Mouse (Mus musculus): Measurements from ENCODE around the gene Nek6. TPM values are rescaled to one million over a fixed set of nuclear protein-coding genes. Genes with fewer than 3 reads are reported as not detected.

Nek6 gene
- polyA plus RNA-seq, 1 experiment from 2014 or later = 56.8 TPM

- H3K4me2 ChIP-seq (ENCODE audit: low read length) = no peak overlapping the region
- H3K27ac ChIP-seq (ENCODE audit: low read length) = no peak overlapping the region
- no peak for ATAC-seq
These were observed 29.7 kb downstream of the Nek6 start for GRCm38 (mm10) chr2:38541101-38541500.

GRCm38 (mm10) chr2:38541570-38541969 lies 30.1 kb downstream of the Nek6 start:
- Histone ChIP-seq H3K36me3 (ENCODE audit: control insufficient read depth, insufficient read depth, low read length) (no peaks in the 10 kb centered on the region), H3K9me3 (replicated peaks; ENCODE audit: control insufficient read depth, low read length, poor library complexity, severe bottlenecking) (no peaks in the 10 kb centered on the region), H3K4me2 (ENCODE audit: low read length) (no peak overlapping the region), H3K9ac (ENCODE audit: low read depth, low read length) (no peak overlapping the region), H3K27me3 (ENCODE audit: control insufficient read depth, insufficient read depth, low read depth, low read length) (no peaks in the 10 kb centered on the region), H3K27ac (ENCODE audit: low read length) (no peak overlapping the region), H3K4me1 (ENCODE audit: control insufficient read depth, insufficient read depth, low read length) (no peaks in the 10 kb centered on the region; the same call in 1 of the 2 replicates), H3K4me3 (ENCODE audit: low read depth, low read length) (no peak overlapping the region)
- 74% methylated on average over 1 of the region's 1 CpGs for WGBS
- ATAC-seq = no peak

More at GRCm38 (mm10) chr2:38541101-38541500, 29.7 kb downstream of the Nek6 start:
- Histone ChIP-seq H3K9me3 (replicated peaks; ENCODE audit: control insufficient read depth, low read length, poor library complexity, severe bottlenecking) (no peaks in the 10 kb centered on the region), H3K4me3 (ENCODE audit: low read depth, low read length) (no peak overlapping the region), H3K36me3 (ENCODE audit: control insufficient read depth, insufficient read depth, low read length) (no peaks in the 10 kb centered on the region), H3K9ac (ENCODE audit: low read depth, low read length) (no peak overlapping the region), H3K4me1 (ENCODE audit: control insufficient read depth, insufficient read depth, low read length) (no peaks in the 10 kb centered on the region; the same call in 1 of the 2 replicates), H3K27me3 (ENCODE audit: control insufficient read depth, insufficient read depth, low read depth, low read length) (no peaks in the 10 kb centered on the region)
- WGBS = 85% methylated on average over 3 of the region's 3 CpGs

- Histone ChIP-seq H3K27ac (ENCODE audit: low read length) (no peak overlapping the region), H3K9ac (ENCODE audit: low read depth, low read length) (no peak overlapping the region), H3K4me3 (ENCODE audit: low read depth, low read length) (no peak overlapping the region), H3K4me2 (ENCODE audit: low read length) (no peak overlapping the region), H3K9me3 (replicated peaks; ENCODE audit: control insufficient read depth, low read length, poor library complexity, severe bottlenecking) (no peaks in the 10 kb centered on the region), H3K27me3 (ENCODE audit: control insufficient read depth, insufficient read depth, low read depth, low read length) (no peaks in the 10 kb centered on the region), H3K4me1 (ENCODE audit: control insufficient read depth, insufficient read depth, low read length) (no peaks in the 10 kb centered on the region; the same call in 1 of the 2 replicates), H3K36me3 (ENCODE audit: control insufficient read depth, insufficient read depth, low read length) (no peaks in the 10 kb centered on the region)
- no peak for ATAC-seq
- WGBS = 62% methylated on average over 1 of the region's 1 CpGs
These were observed 30.9 kb downstream of the Nek6 start for GRCm38 (mm10) chr2:38542366-38542765.

GRCm38 (mm10) chr2:38543158-38543557 lies 31.7 kb downstream of the Nek6 start:
- H3K9me3 ChIP-seq (replicated peaks; ENCODE audit: control insufficient read depth, low read length, poor library complexity, severe bottlenecking) = no peaks in the 10 kb centered on the region
- no peak overlapping the region for H3K4me2 ChIP-seq (ENCODE audit: low read length)
- H3K4me3 ChIP-seq (ENCODE audit: low read depth, low read length) = no peak overlapping the region
- H3K9ac ChIP-seq (ENCODE audit: low read depth, low read length) = no peak overlapping the region
- H3K4me1 ChIP-seq (ENCODE audit: control insufficient read depth, insufficient read depth, low read length) = no peaks in the 10 kb centered on the region; the same call in 1 of the 2 replicates
- WGBS = 74% methylated on average over 2 of the region's 2 CpGs
- ATAC-seq = no peak
- no peak overlapping the region for H3K27ac ChIP-seq (ENCODE audit: low read length)
- no peaks in the 10 kb centered on the region for H3K27me3 ChIP-seq (ENCODE audit: control insufficient read depth, insufficient read depth, low read depth, low read length)
- H3K36me3 ChIP-seq (ENCODE audit: control insufficient read depth, insufficient read depth, low read length) = no peaks in the 10 kb centered on the region

GRCm38 (mm10) chr2:38544341-38544740 lies 32.9 kb downstream of the Nek6 start:
- Histone ChIP-seq H3K36me3 (ENCODE audit: control insufficient read depth, insufficient read depth, low read length) (no peaks in the 10 kb centered on the region), H3K4me2 (ENCODE audit: low read length) (no peak overlapping the region), H3K9me3 (replicated peaks; ENCODE audit: control insufficient read depth, low read length, poor library complexity, severe bottlenecking) (no peaks in the 10 kb centered on the region), H3K4me3 (ENCODE audit: low read depth, low read length) (no peak overlapping the region), H3K27me3 (ENCODE audit: control insufficient read depth, insufficient read depth, low read depth, low read length) (no peaks in the 10 kb centered on the region), H3K4me1 (ENCODE audit: control insufficient read depth, insufficient read depth, low read length) (no peaks in the 10 kb centered on the region; the same call in 1 of the 2 replicates), H3K27ac (ENCODE audit: low read length) (no peak overlapping the region), H3K9ac (ENCODE audit: low read depth, low read length) (no peak overlapping the region)
- ATAC-seq = no peak

- no peak overlapping the region for H3K9ac ChIP-seq (ENCODE audit: low read depth, low read length)
- H3K27ac ChIP-seq (ENCODE audit: low read length) = no peak overlapping the region
- ATAC-seq = no peak
- no peaks in the 10 kb centered on the region for H3K27me3 ChIP-seq (ENCODE audit: control insufficient read depth, insufficient read depth, low read depth, low read length)
- 89% methylated on average over 6 of the region's 6 CpGs for WGBS
- H3K36me3 ChIP-seq (ENCODE audit: control insufficient read depth, insufficient read depth, low read length) = no peaks in the 10 kb centered on the region
- H3K4me2 ChIP-seq (ENCODE audit: low read length) = no peak overlapping the region
- no peaks in the 10 kb centered on the region; the same call in 1 of the 2 replicates for H3K4me1 ChIP-seq (ENCODE audit: control insufficient read depth, insufficient read depth, low read length)
- no peak overlapping the region for H3K4me3 ChIP-seq (ENCODE audit: low read depth, low read length)
- no peaks in the 10 kb centered on the region for H3K9me3 ChIP-seq (replicated peaks; ENCODE audit: control insufficient read depth, low read length, poor library complexity, severe bottlenecking)
These were observed 33.5 kb downstream of the Nek6 start for GRCm38 (mm10) chr2:38544982-38545381.

- Histone ChIP-seq H3K9me3 (replicated peaks; ENCODE audit: control insufficient read depth, low read length, poor library complexity, severe bottlenecking) (no peaks in the 10 kb centered on the region), H3K27me3 (ENCODE audit: control insufficient read depth, insufficient read depth, low read depth, low read length) (no peaks in the 10 kb centered on the region), H3K9ac (ENCODE audit: low read depth, low read length) (no peak overlapping the region), H3K27ac (ENCODE audit: low read length) (no peak overlapping the region), H3K4me1 (ENCODE audit: control insufficient read depth, insufficient read depth, low read length) (no peaks in the 10 kb centered on the region; the same call in 1 of the 2 replicates), H3K36me3 (ENCODE audit: control insufficient read depth, insufficient read depth, low read length) (no peaks in the 10 kb centered on the region), H3K4me3 (ENCODE audit: low read depth, low read length) (no peak overlapping the region), H3K4me2 (ENCODE audit: low read length) (no peak overlapping the region)
- no peak for ATAC-seq
These were observed 34.3 kb downstream of the Nek6 start for GRCm38 (mm10) chr2:38545706-38546105.

GRCm38 (mm10) chr2:38546222-38546621 lies 34.8 kb downstream of the Nek6 start:
- no peaks in the 10 kb centered on the region for H3K9me3 ChIP-seq (replicated peaks; ENCODE audit: control insufficient read depth, low read length, poor library complexity, severe bottlenecking)
- ATAC-seq = no peak
- H3K36me3 ChIP-seq (ENCODE audit: control insufficient read depth, insufficient read depth, low read length) = no peaks in the 10 kb centered on the region
- H3K27ac ChIP-seq (ENCODE audit: low read length) = no peak overlapping the region
- H3K9ac ChIP-seq (ENCODE audit: low read depth, low read length) = no peak overlapping the region
- H3K4me3 ChIP-seq (ENCODE audit: low read depth, low read length) = no peak overlapping the region
- no peaks in the 10 kb centered on the region for H3K27me3 ChIP-seq (ENCODE audit: control insufficient read depth, insufficient read depth, low read depth, low read length)
- WGBS = 11% methylated on average over 6 of the region's 6 CpGs
- H3K4me2 ChIP-seq (ENCODE audit: low read length) = no peak overlapping the region
- no peaks in the 10 kb centered on the region; the same call in 1 of the 2 replicates for H3K4me1 ChIP-seq (ENCODE audit: control insufficient read depth, insufficient read depth, low read length)

- Histone ChIP-seq H3K27me3 (ENCODE audit: control insufficient read depth, insufficient read depth, low read depth, low read length) (no peaks in the 10 kb centered on the region), H3K36me3 (ENCODE audit: control insufficient read depth, insufficient read depth, low read length) (no peaks in the 10 kb centered on the region), H3K9me3 (replicated peaks; ENCODE audit: control insufficient read depth, low read length, poor library complexity, severe bottlenecking) (no peaks in the 10 kb centered on the region), H3K27ac (ENCODE audit: low read length) (no peak overlapping the region), H3K9ac (ENCODE audit: low read depth, low read length) (no peak overlapping the region), H3K4me3 (ENCODE audit: low read depth, low read length) (no peak overlapping the region), H3K4me2 (ENCODE audit: low read length) (no peak overlapping the region), H3K4me1 (ENCODE audit: control insufficient read depth, insufficient read depth, low read length) (no peaks in the 10 kb centered on the region; the same call in 1 of the 2 replicates)
- ATAC-seq = no peak
- WGBS = 60% methylated on average over 5 of the region's 5 CpGs
These were observed 35.3 kb downstream of the Nek6 start for GRCm38 (mm10) chr2:38546748-38547147.

All from midbrain, embryonic 16.5 days (tissue).